Mouse (Mus musculus): Measurements from ENCODE around the gene Usp46. TPM values are rescaled to one million over a fixed set of nuclear protein-coding genes. Genes with fewer than 3 reads are reported as not detected.
A peak's percentile ranks its signal among the peaks of the same experiment; 100 is the strongest.

Usp46 gene
- total RNA-seq (2021) = 10 to 100 TPM; 47.1 to 50.5 TPM

- DNase-seq = peak; percentile 92
- intact Hi-C loops (cut with DNase I) = loop anchor here (2.0 kb wide), 2 partner anchors 19 to 25 kb away; no protein-coding TSS in a partner anchor
Measured at GRCm38 (mm10) chr5:74067831-74068713, at the start of gene Usp46. Gene Usp46, minus strand, starts transcription at chr5:74068431.

DNA sequence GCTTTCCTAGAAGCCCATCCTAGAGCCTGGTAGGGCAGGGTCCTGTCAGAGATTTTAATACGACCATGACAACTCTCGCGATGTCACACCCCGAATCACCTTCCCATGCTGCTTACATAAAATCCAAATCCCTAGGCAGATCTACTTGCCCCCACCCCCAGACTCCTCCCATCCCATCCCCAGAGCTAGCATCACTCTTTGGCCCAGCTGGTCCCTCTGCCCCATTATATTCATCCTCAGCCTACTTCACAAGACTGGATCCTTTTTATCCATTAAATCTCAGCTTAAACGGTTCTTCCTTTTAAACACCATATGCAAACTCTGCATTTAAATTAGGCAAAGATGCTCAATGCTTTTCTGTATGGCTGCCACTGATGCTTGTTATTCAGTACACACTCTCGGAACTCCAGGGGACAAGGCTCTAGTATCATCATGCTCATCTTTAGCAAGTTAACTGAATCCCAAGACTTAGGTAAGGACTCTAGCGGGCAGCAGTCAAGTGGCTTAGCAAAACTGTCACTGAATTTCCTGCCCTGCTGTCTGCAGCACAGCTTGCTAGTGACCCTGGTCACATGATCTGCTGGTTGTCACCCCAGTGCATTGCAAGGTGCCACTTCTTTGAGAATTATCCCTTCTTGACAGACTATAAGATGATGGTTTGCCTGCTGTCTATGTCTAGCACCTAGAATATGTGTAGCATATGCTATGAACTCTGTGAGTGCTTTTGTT is 45.9 kb upstream of the Usp46 start:
- intact Hi-C loops (cut with DNase I) = no loop called here
- DNase-seq = no peak

DNA sequence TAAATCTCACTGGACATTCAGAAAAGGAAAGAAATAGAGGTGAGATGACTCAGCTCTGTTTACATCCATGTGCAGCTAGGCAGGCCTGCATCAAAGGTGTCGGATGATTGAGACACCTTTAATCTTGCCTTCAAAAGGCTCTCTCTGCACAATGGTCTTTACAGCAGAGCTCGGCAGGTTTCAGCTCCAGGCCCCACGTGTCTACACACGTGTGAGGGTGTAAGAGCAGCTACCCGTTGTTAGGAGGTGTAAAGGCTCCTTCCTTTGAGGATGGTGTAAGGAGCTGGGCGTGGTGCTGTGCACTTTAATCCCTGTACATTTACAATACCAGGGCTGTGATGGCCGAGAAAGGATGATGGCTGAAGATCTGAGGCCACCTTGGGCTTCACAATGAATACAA is 37.2 kb upstream of the Usp46 start:
- no peak for DNase-seq
- intact Hi-C loops (cut with DNase I) = no loop called here

DNA sequence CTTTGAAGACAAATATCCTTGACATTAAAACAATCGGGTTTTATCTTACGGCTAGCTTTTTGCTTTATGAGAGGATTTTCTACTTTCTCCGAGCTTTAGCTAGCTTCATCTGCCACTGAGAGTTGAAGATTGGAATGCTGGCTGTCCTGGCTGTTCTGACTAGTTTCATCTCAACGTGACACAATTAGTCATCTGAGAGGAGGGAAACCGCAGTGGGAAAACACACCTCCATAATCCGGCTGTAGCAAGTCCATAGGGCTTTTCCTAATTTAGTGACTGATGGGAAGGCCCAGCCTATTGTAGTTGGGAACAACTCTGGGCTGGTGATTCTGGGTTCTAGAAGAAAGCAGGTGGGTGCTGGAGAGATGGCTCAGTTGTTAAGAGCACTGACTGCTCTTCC is 33.5 kb upstream of the Usp46 start:
- no peak for DNase-seq
- intact Hi-C loops (cut with DNase I) = no loop called here

GRCm38 (mm10) chr5:74099046-74099445 is 30.8 kb upstream of the Usp46 start:
- DNase-seq = no peak
- intact Hi-C loops (cut with DNase I) = no loop called here

GRCm38 (mm10) chr5:74097854-74098220 is 29.6 kb upstream of the Usp46 start:
- DNase-seq = no peak
- intact Hi-C loops (cut with DNase I) = no loop called here

DNA sequence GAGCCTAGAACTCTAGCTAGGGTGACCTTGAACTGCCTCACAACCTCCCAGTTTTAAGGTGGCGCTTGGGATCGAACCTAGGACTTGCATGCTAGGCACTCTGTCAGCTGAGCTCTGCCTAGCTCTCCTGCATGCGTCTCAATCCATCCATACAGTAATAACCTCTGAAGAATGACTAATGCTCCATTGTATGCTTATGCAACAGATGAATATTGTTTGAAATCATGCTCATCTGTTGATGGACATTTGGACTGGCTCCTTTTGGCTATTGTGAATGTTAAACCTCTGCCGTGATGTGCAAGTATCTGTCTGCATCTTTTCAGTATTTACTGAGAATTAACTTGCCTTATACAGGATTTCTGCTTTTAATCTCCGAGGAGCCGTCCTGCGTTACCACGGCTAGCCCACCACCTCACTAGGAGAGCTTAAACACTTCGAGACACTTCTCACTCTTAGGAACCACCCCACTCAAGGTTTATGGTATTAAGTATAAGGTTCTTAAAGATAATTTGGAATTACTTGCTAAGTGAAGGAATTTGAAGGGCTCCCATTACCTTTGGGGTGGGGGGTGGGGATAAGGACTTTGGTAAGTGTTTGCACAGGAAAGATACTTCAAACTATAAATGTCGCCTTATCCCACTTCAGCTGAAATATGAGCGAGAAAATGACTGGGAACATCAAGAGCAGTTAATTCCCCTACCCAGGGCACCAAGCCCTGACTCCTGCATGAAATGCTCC is 29.1 kb upstream of the Usp46 start:
- intact Hi-C loops (cut with DNase I) = no loop called here

GRCm38 (mm10) chr5:74096060-74096459 is 27.8 kb upstream of the Usp46 start:
- no peak for DNase-seq
- intact Hi-C loops (cut with DNase I) = no loop called here

More for the DNA sequence above, 29.1 kb upstream of the Usp46 start:
- no peak for DNase-seq

- DNase-seq = no peak
- intact Hi-C loops (cut with DNase I) = no loop called here
Measured at GRCm38 (mm10) chr5:74095611-74096010, 27.4 kb upstream of the Usp46 start.

DNA sequence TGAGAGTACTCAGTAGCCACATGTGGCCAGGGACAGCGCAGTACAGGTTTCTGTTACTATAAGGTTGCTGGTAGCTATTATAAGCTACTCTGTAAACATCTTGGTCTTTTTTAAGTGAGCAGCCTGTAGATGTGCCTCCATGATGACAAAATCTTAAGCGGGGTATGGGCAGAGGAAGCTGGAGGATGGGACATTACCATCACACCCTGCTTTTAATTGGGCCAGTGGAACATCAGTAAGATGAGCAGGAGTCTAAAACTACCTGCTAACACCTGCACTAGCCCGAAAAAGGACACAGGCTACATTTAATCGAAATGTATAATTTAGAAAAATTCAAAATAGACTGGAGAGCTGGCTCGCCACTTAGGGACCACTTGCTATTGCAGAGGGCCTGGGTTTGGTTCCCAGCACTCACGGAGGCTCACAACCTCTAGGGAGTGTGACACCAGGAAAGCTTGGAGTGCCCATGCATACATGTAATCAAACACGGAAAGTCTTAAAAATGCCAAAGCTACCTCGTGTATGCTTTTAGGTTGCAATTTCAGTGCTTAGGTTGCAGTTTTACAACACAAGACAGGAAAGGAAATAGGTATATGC is 26.7 kb upstream of the Usp46 start:
- no peak for DNase-seq
- intact Hi-C loops (cut with DNase I) = loop anchor here (5.0 kb wide), 1 partner anchor 77 kb away; no protein-coding TSS in a partner anchor

- DNase-seq = no peak
- intact Hi-C loops (cut with DNase I) = loop anchor here (2.0 to 5.0 kb wide), 4 partner anchors 25 to 183 kb away; partner anchors contain the start of gene Usp46
Measured at GRCm38 (mm10) chr5:74093556-74094428, 25.6 kb upstream of the Usp46 start.

DNA sequence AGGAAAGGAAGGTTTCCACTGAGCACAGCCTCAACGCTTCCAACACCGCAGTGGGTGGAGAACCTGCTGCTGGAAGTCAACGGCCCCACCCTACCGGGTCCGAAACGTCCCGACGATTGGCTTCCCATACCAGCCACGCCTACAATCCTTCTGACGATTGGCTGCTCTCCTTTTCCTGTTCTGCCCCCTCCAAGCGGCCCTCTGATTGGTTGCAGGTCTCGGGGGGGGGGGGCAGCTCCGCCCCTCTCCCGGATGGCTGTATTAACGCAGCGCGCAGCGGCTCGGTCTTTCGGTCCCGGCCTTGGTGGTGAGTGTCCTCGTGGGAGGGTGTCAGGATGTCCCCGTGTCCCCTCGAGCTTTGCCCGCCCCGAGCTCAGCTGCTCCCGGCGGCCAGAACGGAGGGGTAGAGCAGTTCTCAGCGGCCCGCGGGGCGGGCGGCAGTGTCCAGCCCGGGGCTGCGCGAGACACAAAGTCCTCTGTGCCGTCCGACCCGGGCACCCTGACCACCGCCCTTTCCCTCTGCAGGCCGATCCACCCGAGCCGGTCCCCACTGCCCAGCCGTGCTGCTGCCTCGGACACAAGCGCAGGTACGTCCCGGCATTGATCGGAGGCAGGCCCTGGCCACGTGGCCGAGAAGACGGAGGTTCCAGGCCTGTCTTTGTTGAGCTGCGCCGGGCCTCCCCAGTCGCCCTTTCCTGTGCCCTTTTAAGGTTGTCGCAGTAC is 24.8 kb upstream of the Usp46 start:
- intact Hi-C loops (cut with DNase I) = loop anchor here (2.0 to 5.0 kb wide), 4 partner anchors 24 to 184 kb away; partner anchors contain the start of gene Usp46
- DNase-seq = peak; percentile 95 to 96

- DNase-seq = no peak
- intact Hi-C loops (cut with DNase I) = loop anchor here (2.0 to 5.0 kb wide), 4 partner anchors 24 to 184 kb away; partner anchors contain the start of gene Usp46
Measured at GRCm38 (mm10) chr5:74092481-74092832, 24.2 kb upstream of the Usp46 start.

- DNase-seq = no peak
- intact Hi-C loops (cut with DNase I) = loop anchor here (5.0 kb wide), 2 partner anchors 83 to 237 kb away; no protein-coding TSS in a partner anchor
Measured at GRCm38 (mm10) chr5:74089643-74090042, 21.4 kb upstream of the Usp46 start.

GRCm38 (mm10) chr5:74081756-74082155 is 13.5 kb upstream of the Usp46 start:
- intact Hi-C loops (cut with DNase I) = no loop called here
- DNase-seq = no peak

DNA sequence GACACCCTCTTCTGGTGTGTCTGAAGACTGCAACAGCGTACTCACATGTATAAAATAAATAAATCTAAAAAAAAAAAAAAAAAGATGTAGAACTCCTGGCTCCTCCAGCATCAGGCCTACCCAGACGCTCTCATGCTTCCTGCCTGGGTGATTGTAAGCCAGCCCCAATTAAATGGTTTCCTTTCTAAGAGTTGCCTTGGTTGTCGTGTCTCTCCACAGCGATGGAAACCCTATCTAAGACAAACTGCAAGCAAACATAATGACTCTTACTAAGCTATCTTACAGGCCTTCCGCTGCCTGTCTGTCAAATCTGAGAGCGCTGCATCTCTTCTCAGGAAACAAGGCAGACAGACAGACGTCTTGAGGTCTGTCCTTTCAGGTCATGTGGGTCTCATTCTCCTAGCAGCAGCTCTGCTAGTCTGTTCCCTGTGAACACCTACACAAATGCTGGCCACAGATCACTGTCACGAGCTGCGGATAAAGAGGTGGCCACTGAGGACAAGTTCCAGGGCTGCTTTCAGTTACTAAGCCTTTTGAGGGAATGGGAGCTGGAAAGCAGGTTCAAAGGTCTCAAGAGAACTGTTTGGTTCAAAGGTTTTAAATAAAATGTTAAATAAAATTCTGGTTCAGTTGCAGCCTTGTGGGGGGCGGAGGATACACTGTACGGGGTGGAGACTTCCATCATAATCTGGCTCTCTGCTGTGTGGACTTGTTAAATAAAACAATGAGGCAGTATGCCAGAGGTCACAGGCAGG is 10.8 kb upstream of the Usp46 start:
- DNase-seq = no peak
- intact Hi-C loops (cut with DNase I) = no loop called here

DNA sequence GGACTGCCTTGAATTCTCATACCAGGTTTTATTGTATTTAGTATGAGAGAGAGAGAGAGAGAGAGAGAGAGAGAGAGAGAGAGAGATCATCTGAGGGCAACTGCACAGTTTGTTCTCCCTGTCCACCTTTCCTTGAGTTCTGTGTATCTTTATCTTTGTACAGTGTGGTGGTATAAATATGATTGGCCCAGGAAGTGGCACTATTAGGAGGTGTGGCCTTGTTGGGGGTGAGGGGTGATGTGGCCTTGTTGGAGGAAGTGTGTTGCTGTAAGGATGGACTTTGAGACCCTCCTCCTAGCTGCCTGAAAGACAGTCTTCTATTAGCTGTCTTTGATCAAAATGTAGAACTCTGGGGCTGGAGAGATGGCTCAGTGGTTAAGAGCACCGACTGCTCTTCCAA is 10.2 kb upstream of the Usp46 start:
- no peak for DNase-seq
- intact Hi-C loops (cut with DNase I) = no loop called here

- intact Hi-C loops (cut with DNase I) = no loop called here
- no peak for DNase-seq
Measured at GRCm38 (mm10) chr5:74077959-74078358, 9.7 kb upstream of the Usp46 start.

Data from heart, postnatal 10 days (tissue).